Mouse (Mus musculus) cortical plate, adult 2 months (tissue): ENCODE measurements around the gene Entr1.

Source experiments
- CTCF ChIP-seq: fragments of 200-500 bp; IDR thresholded peaks from 2 replicates; pipeline ENCODE4 v1.5.1; 2011; ENCODE audit warnings: mild to moderate bottlenecking, control low read depth, low read length; ENCODE audit not compliant: insufficient read depth; ENCODE audit errors: extremely low read depth
- POLR2A ChIP-seq: fragments of 200-500 bp; IDR thresholded peaks from 2 replicates; pipeline ENCODE4 v1.6.1; 2011; ENCODE audit warnings: mild to moderate bottlenecking, low read length, control low read depth; ENCODE audit not compliant: insufficient read depth; ENCODE audit errors: extremely low read depth

GRCm38 (mm10) chr2:26399647-26400046 is 10.5 kb upstream of the Entr1 start:
- TF ChIP-seq CTCF (no peak), POLR2A (no peak)
